Mouse (Mus musculus) lung, embryonic 16.5 days (tissue): Measurements from ENCODE around the gene Utp11. TPM values are rescaled to one million over a fixed set of nuclear protein-coding genes. Genes with fewer than 3 reads are reported as not detected.
A peak's percentile ranks its signal among the peaks of the same experiment; 100 is the strongest.

Experiments
- ATAC-seq: fragments of 200-750 bp; cut with Nextera tagmentation; 2 replicates; pipeline ENCODE4 v1.8.0; 2017; ENCODE audit warnings: low read depth, mild to moderate bottlenecking, moderate library complexity
- H3K27ac ChIP-seq: fragments of 300-500 bp; sonication (generic); 2 replicates; pipeline ENCODE4 v1.5.1; 2014; ENCODE audit warnings: mild to moderate bottlenecking, control low read depth, low read length
- H3K27me3 ChIP-seq: fragments of 300-500 bp; sonication (generic); 2 replicates; pipeline ENCODE4 v1.6.1; 2014; ENCODE audit warnings: low read depth, low read length, mixed read lengths; ENCODE audit not compliant: control insufficient read depth, insufficient read depth
- H3K36me3 ChIP-seq: fragments of 300-500 bp; sonication (generic); 2 replicates; pipeline ENCODE4 v1.6.1; 2014; ENCODE audit warnings: low read length; ENCODE audit not compliant: control insufficient read depth, insufficient read depth
- H3K4me1 ChIP-seq: fragments of 300-500 bp; sonication (generic); replicated peaks from 2 replicates; pipeline ENCODE4 v1.6.1; 2014; ENCODE audit warnings: low read length, mixed read lengths; ENCODE audit not compliant: control insufficient read depth, insufficient read depth
- H3K4me2 ChIP-seq: fragments of 300-500 bp; sonication (generic); 2 replicates; pipeline ENCODE4 v1.6.1; 2014; ENCODE audit warnings: low read depth, low read length, control low read depth
- H3K4me3 ChIP-seq: fragments of 300-500 bp; sonication (generic); 2 replicates; pipeline ENCODE4 v1.5.1; 2014; ENCODE audit warnings: mild to moderate bottlenecking, low read length, control low read depth
- H3K9ac ChIP-seq: fragments of 300-500 bp; sonication (generic); 2 replicates; pipeline ENCODE4 v1.6.1; 2014; ENCODE audit warnings: low read length, control low read depth
- H3K9me3 ChIP-seq: fragments of 300-500 bp; sonication (generic); 2 replicates; pipeline ENCODE4 v1.6.1; 2016; ENCODE audit warnings: low read length; ENCODE audit not compliant: control insufficient read depth
- WGBS: fragments of 180-500 bp; shearing (Covaris S2); extraction: QIAGEN DNeasy Blood & Tissue Kit; methylation state at CpG from one replicate; pipeline ENCODE4 v1.1.7; 2014; 5-methylcytosine and 5-hydroxymethylcytosine counted together
- polyA plus RNA-seq: library from polyadenylated mRNA; unstranded; fragments of >200 nt; fragmentation: Nextera tagmentation; extraction: Ambion mirVana; gene quantifications from 2 replicates; pipeline ENCODE4 v1.2.1, GENCODE M21; 2015

Utp11 gene
- polyA plus RNA-seq, 1 experiment from 2014 or later, result 59.5 TPM

GRCm38 (mm10) chr4:124705661-124706269 is 12.4 kb upstream of the Utp11 start:
- Histone ChIP-seq H3K4me2 (peak overlapping the region; percentile 12; the same call in 1 of the 2 replicates), H3K9ac (peak overlapping the region; percentile 1; the same call in 1 of the 2 replicates)

GRCm38 (mm10) chr4:124704797-124705474 is 11.5 kb upstream of the Utp11 start:
- peak overlapping the region; percentile 35 for H3K4me2 ChIP-seq
- no peak overlapping the region for H3K4me3 ChIP-seq
- H3K9me3 ChIP-seq, result no peaks in the 10 kb centered on the region
- no peaks in the 10 kb centered on the region for H3K27me3 ChIP-seq
- H3K27ac ChIP-seq, result peak overlapping the region; percentile 94
- WGBS, result 5% methylated on average over 11 of the region's 11 CpGs
- H3K36me3 ChIP-seq, result no peaks in the 10 kb centered on the region; the same call in 1 of the 2 replicates
- peak overlapping the region; percentile 44 for H3K9ac ChIP-seq
- ATAC-seq, result peak; percentile 29; the same call in 1 of the 2 replicates
- peaks cover 47% of the 10 kb centered on the region for H3K4me1 ChIP-seq

More at GRCm38 (mm10) chr4:124705661-124706269, 12.4 kb upstream of the Utp11 start:
- peak overlapping the region; percentile 94 for H3K27ac ChIP-seq
- no peaks in the 10 kb centered on the region; the same call in 1 of the 2 replicates for H3K36me3 ChIP-seq
- H3K27me3 ChIP-seq, result no peaks in the 10 kb centered on the region
- no peak for ATAC-seq
- no peak overlapping the region for H3K4me3 ChIP-seq
- H3K4me1 ChIP-seq, result peaks cover 49% of the 10 kb centered on the region
- WGBS, result 81% methylated on average over 23 of the region's 23 CpGs
- H3K9me3 ChIP-seq, result no peaks in the 10 kb centered on the region

- Histone ChIP-seq H3K9ac (peak overlapping the region; percentile 44), H3K4me3 (0 out of 2 replicates have a peak overlapping the region, but pooled peaks have one; percentile 7), H3K9me3 (no peaks in the 10 kb centered on the region), H3K4me1 (peaks cover 44% of the 10 kb centered on the region), H3K36me3 (no peaks in the 10 kb centered on the region; the same call in 1 of the 2 replicates), H3K27ac (peak overlapping the region; percentile 94), H3K4me2 (peak overlapping the region; percentile 35), H3K27me3 (0 out of 2 replicates have a peak, but pooled peaks cover 1% of the 10 kb centered on the region)
- ATAC-seq, result no peak
- 3% methylated on average over 6 of the region's 6 CpGs for WGBS
Observed at GRCm38 (mm10) chr4:124703881-124704796, 10.7 kb upstream of the Utp11 start.

GRCm38 (mm10) chr4:124703406-124703805 is 10.0 kb upstream of the Utp11 start:
- 28% methylated on average over 2 of the region's 2 CpGs for WGBS
- no peak for ATAC-seq
- H3K9ac ChIP-seq, result peak overlapping the region; percentile 5; the same call in 1 of the 2 replicates
- H3K4me1 ChIP-seq, result peaks cover 41% of the 10 kb centered on the region
- H3K36me3 ChIP-seq, result no peaks in the 10 kb centered on the region; the same call in 1 of the 2 replicates
- H3K27me3 ChIP-seq, result 0 out of 2 replicates have a peak, but pooled peaks cover 3% of the 10 kb centered on the region
- 0 out of 2 replicates have a peak overlapping the region, but pooled peaks have one; percentile 7 for H3K4me3 ChIP-seq
- peak overlapping the region; percentile 94 for H3K27ac ChIP-seq
- no peaks in the 10 kb centered on the region for H3K9me3 ChIP-seq
- peak overlapping the region; percentile 35; the same call in 1 of the 2 replicates for H3K4me2 ChIP-seq

GRCm38 (mm10) chr4:124701916-124702315 is 8.5 kb upstream of the Utp11 start:
- Histone ChIP-seq H3K4me2 (peak overlapping the region; percentile 91), H3K36me3 (no peaks in the 10 kb centered on the region; the same call in 1 of the 2 replicates), H3K4me3 (peak overlapping the region; percentile 84), H3K9ac (peak overlapping the region; percentile 13; the same call in 1 of the 2 replicates), H3K27me3 (peaks cover 7% of the 10 kb centered on the region), H3K27ac (no peak overlapping the region), H3K9me3 (no peaks in the 10 kb centered on the region), H3K4me1 (peaks cover 39% of the 10 kb centered on the region)
- 27% methylated on average over 4 of the region's 5 CpGs for WGBS
- no peak for ATAC-seq

- Histone ChIP-seq H3K4me2 (peak overlapping the region; percentile 91), H3K9me3 (no peaks in the 10 kb centered on the region), H3K4me3 (peak overlapping the region; percentile 84), H3K9ac (peak overlapping the region; percentile 85), H3K27me3 (peaks cover 11% of the 10 kb centered on the region), H3K27ac (peak overlapping the region; percentile 88), H3K36me3 (no peaks in the 10 kb centered on the region; the same call in 1 of the 2 replicates), H3K4me1 (peaks cover 39% of the 10 kb centered on the region)
- 3% methylated on average over 22 of the region's 22 CpGs for WGBS
- ATAC-seq, result peak; percentile 18
Observed at GRCm38 (mm10) chr4:124701052-124701845, 7.8 kb upstream of the Utp11 start.

GRCm38 (mm10) chr4:124700248-124700971 is 7.0 kb upstream of the Utp11 start, which contains the start of gene Fhl3:
Gene Fhl3 (plus strand): TSS chr4:124700701.
- peaks cover 38% of the 10 kb centered on the region for H3K4me1 ChIP-seq
- H3K9me3 ChIP-seq, result no peaks in the 10 kb centered on the region
- H3K4me3 ChIP-seq, result peak within 1 kb of the TSS; percentile 84
- peaks cover 18% of the 10 kb centered on the region for H3K27me3 ChIP-seq
- WGBS, result under 1% methylated on average over 37 of the region's 59 CpGs
- peak within 1 kb of the TSS; percentile 91 for H3K4me2 ChIP-seq
- peak within 1 kb of the TSS; percentile 88 for H3K27ac ChIP-seq
- ATAC-seq, result peak; percentile 75
- H3K36me3 ChIP-seq, result no peaks in the 10 kb centered on the region
- H3K9ac ChIP-seq, result peak within 1 kb of the TSS; percentile 85
